Mouse (Mus musculus): Measurements from ENCODE around the gene Wwox. TPM values are rescaled to one million over a fixed set of nuclear protein-coding genes. Genes with fewer than 3 reads are reported as not detected.

Wwox gene
- polyA plus RNA-seq, 1 experiment from 2014 or later = 11.6 TPM

- no peaks in the 10 kb centered on the region for H3K36me3 ChIP-seq (ENCODE audit: insufficient read depth, low read length)
- no peak overlapping the region for H3K4me2 ChIP-seq (replicated peaks; ENCODE audit: low read depth, low read length)
- peak; percentile 45; the same call in 1 of the 2 replicates for TF ChIP-seq CTCF (IDR thresholded peaks at IDR 0.05)
- peak; percentile 49 for TF ChIP-seq EP300 (IDR thresholded peaks at IDR 0.05)
- ATAC-seq = peak; percentile 85
- peak; percentile 83 for DNase-seq (ENCODE audit: low spot score)
- no peak overlapping the region for H3K4me3 ChIP-seq (ENCODE audit: low read depth, low read length)
- H3K4me1 ChIP-seq (ENCODE audit: insufficient read depth, low read depth, low read length) = no peaks in the 10 kb centered on the region
- no peaks in the 10 kb centered on the region for H3K27me3 ChIP-seq (replicated peaks; ENCODE audit: insufficient read depth, low read length)
- peak overlapping the region; percentile 54; the same call in 1 of the 2 replicates for H3K27ac ChIP-seq (ENCODE audit: low read length)
- 29% methylated on average over 5 of the region's 5 CpGs for WGBS
- no peak overlapping the region for H3K9ac ChIP-seq (replicated peaks; ENCODE audit: low read depth)
- no peaks in the 10 kb centered on the region for H3K9me3 ChIP-seq (ENCODE audit: low read length)
These were observed 442.5 kb downstream of the Wwox start for GRCm38 (mm10) chr8:114881891-114882401.

GRCm38 (mm10) chr8:114882504-114882903 lies 443.0 kb downstream of the Wwox start:
- Histone ChIP-seq H3K27me3 (replicated peaks; ENCODE audit: insufficient read depth, low read length) (no peaks in the 10 kb centered on the region), H3K9me3 (ENCODE audit: low read length) (no peaks in the 10 kb centered on the region), H3K36me3 (ENCODE audit: insufficient read depth, low read length) (no peaks in the 10 kb centered on the region), H3K4me3 (ENCODE audit: low read depth, low read length) (no peak overlapping the region), H3K4me1 (ENCODE audit: insufficient read depth, low read depth, low read length) (no peaks in the 10 kb centered on the region), H3K4me2 (replicated peaks; ENCODE audit: low read depth, low read length) (no peak overlapping the region), H3K27ac (ENCODE audit: low read length) (peak overlapping the region; percentile 54; the same call in 1 of the 2 replicates), H3K9ac (replicated peaks; ENCODE audit: low read depth) (no peak overlapping the region)
- WGBS = 35% methylated on average over 4 of the region's 4 CpGs
- TF ChIP-seq CTCF (IDR thresholded peaks at IDR 0.05) (no peak), EP300 (IDR thresholded peaks at IDR 0.05) (no peak; the same call in 1 of the 2 replicates)
- DNase-seq (ENCODE audit: low spot score) (peak; percentile 49), ATAC-seq (peak; percentile 53)

GRCm38 (mm10) chr8:114882936-114883606 lies 443.6 kb downstream of the Wwox start:
- 77% methylated on average over 11 of the region's 11 CpGs for WGBS
- H3K36me3 ChIP-seq (ENCODE audit: insufficient read depth, low read length) = no peaks in the 10 kb centered on the region
- H3K9ac ChIP-seq (replicated peaks; ENCODE audit: low read depth) = no peak overlapping the region
- DNase-seq (ENCODE audit: low spot score) (no peak), ATAC-seq (no peak)
- TF ChIP-seq CTCF (IDR thresholded peaks at IDR 0.05) (no peak), EP300 (IDR thresholded peaks at IDR 0.05) (no peak)
- peak overlapping the region; percentile 54; the same call in 1 of the 2 replicates for H3K27ac ChIP-seq (ENCODE audit: low read length)
- H3K9me3 ChIP-seq (ENCODE audit: low read length) = no peaks in the 10 kb centered on the region
- no peaks in the 10 kb centered on the region for H3K4me1 ChIP-seq (ENCODE audit: insufficient read depth, low read depth, low read length)
- H3K27me3 ChIP-seq (replicated peaks; ENCODE audit: insufficient read depth, low read length) = no peaks in the 10 kb centered on the region
- no peak overlapping the region for H3K4me3 ChIP-seq (ENCODE audit: low read depth, low read length)
- H3K4me2 ChIP-seq (replicated peaks; ENCODE audit: low read depth, low read length) = no peak overlapping the region

GRCm38 (mm10) chr8:114883967-114884366 lies 444.5 kb downstream of the Wwox start:
- no peak overlapping the region for H3K4me3 ChIP-seq (ENCODE audit: low read depth, low read length)
- no peak for TF ChIP-seq EP300 (IDR thresholded peaks at IDR 0.05)
- TF ChIP-seq CTCF (IDR thresholded peaks at IDR 0.05) = peak; percentile 66
- H3K9ac ChIP-seq (replicated peaks; ENCODE audit: low read depth) = no peak overlapping the region
- H3K27ac ChIP-seq (ENCODE audit: low read length) = no peak overlapping the region
- no peak overlapping the region for H3K4me2 ChIP-seq (replicated peaks; ENCODE audit: low read depth, low read length)
- no peaks in the 10 kb centered on the region for H3K36me3 ChIP-seq (ENCODE audit: insufficient read depth, low read length)
- no peak for DNase-seq (ENCODE audit: low spot score)
- H3K4me1 ChIP-seq (ENCODE audit: insufficient read depth, low read depth, low read length) = no peaks in the 10 kb centered on the region
- no peak for ATAC-seq
- 81% methylated on average over 9 of the region's 9 CpGs for WGBS
- H3K27me3 ChIP-seq (replicated peaks; ENCODE audit: insufficient read depth, low read length) = no peaks in the 10 kb centered on the region
- H3K9me3 ChIP-seq (ENCODE audit: low read length) = no peaks in the 10 kb centered on the region

- TF ChIP-seq EP300 (IDR thresholded peaks at IDR 0.05) (no peak), CTCF (IDR thresholded peaks at IDR 0.05) (no peak)
- no peaks in the 10 kb centered on the region; the same call in 1 of the 2 replicates for H3K4me1 ChIP-seq (ENCODE audit: insufficient read depth, low read depth, low read length)
- ATAC-seq (no peak), DNase-seq (ENCODE audit: low spot score) (no peak)
- no peak overlapping the region for H3K27ac ChIP-seq (ENCODE audit: low read length)
- no peak overlapping the region for H3K4me3 ChIP-seq (ENCODE audit: low read depth, low read length)
- H3K9me3 ChIP-seq (ENCODE audit: low read length) = no peaks in the 10 kb centered on the region
- no peak overlapping the region for H3K9ac ChIP-seq (replicated peaks; ENCODE audit: low read depth)
- H3K4me2 ChIP-seq (replicated peaks; ENCODE audit: low read depth, low read length) = peak overlapping the region; percentile 22; the same call in 1 of the 2 replicates
- WGBS = 32% methylated on average over 18 of the region's 18 CpGs
- H3K36me3 ChIP-seq (ENCODE audit: insufficient read depth, low read length) = no peaks in the 10 kb centered on the region
- H3K27me3 ChIP-seq (replicated peaks; ENCODE audit: insufficient read depth, low read length) = no peaks in the 10 kb centered on the region
These were observed 445.7 kb downstream of the Wwox start for GRCm38 (mm10) chr8:114885026-114885592.

GRCm38 (mm10) chr8:114888388-114888787 lies 448.9 kb downstream of the Wwox start:
- Histone ChIP-seq H3K4me1 (ENCODE audit: insufficient read depth, low read depth, low read length) (no peaks in the 10 kb centered on the region; the same call in 1 of the 2 replicates), H3K9ac (replicated peaks; ENCODE audit: low read depth) (no peak overlapping the region), H3K4me3 (ENCODE audit: low read depth, low read length) (no peak overlapping the region), H3K4me2 (replicated peaks; ENCODE audit: low read depth, low read length) (no peak overlapping the region), H3K36me3 (ENCODE audit: insufficient read depth, low read length) (no peaks in the 10 kb centered on the region), H3K27me3 (replicated peaks; ENCODE audit: insufficient read depth, low read length) (no peaks in the 10 kb centered on the region), H3K27ac (ENCODE audit: low read length) (no peak overlapping the region), H3K9me3 (ENCODE audit: low read length) (no peaks in the 10 kb centered on the region)
- no peak for TF ChIP-seq EP300 (IDR thresholded peaks at IDR 0.05)
- no peak for TF ChIP-seq CTCF (IDR thresholded peaks at IDR 0.05)
- ATAC-seq (no peak), DNase-seq (ENCODE audit: low spot score) (no peak)
- 89% methylated on average over 3 of the region's 3 CpGs for WGBS

Measured in lung, postnatal 0 days (tissue).